In genomic region chr8:57134041-57134440, GRCm38 (mm10) we compare ENCODE assay signal across 17 mouse cellular contexts.
DNase-seq lines count a peak whose midpoint lies in the region; ATAC-seq and TF ChIP-seq lines count a peak whose summit lies in the region.
"Had no signal": no experiment of that assay in that cellular context is flagged by ENCODE, and none has a peak within 500 bp of the region (broad histone marks: within the 10 kb centered on the region; RNA-seq: fewer than 3 reads in every experiment).

No protein-coding gene starts in this region.

- no peak for TF ChIP-seq CTCF in brain, embryonic 14.5 days (IDR thresholded peaks at IDR 0.05; ENCODE audit: borderline replicate concordance, extremely low read depth, insufficient read depth, insufficient read length)

- H3K4me1 ChIP-seq in heart, embryonic 16.5 days (ENCODE audit: control insufficient read depth, insufficient read depth, low read length) = peaks cover 4% of the 10 kb centered on the region
- peaks cover 17% of the 10 kb centered on the region for H3K4me1 ChIP-seq in limb, embryonic 10.5 days
- no peaks in the 10 kb centered on the region for H3K4me1 ChIP-seq in intestine, embryonic 15.5 days (replicated peaks)
- H3K4me1 ChIP-seq: embryonic facial prominence, embryonic 15.5 days; liver, embryonic 12.5 days had no signal

- H3K4me2 ChIP-seq in heart, embryonic 16.5 days (ENCODE audit: low read depth, low read length) = no peak overlapping the region
- no peak overlapping the region for H3K4me2 ChIP-seq in intestine, embryonic 15.5 days (replicated peaks)
- H3K4me2 ChIP-seq: embryonic facial prominence, embryonic 15.5 days; heart, embryonic 11.5 days; liver, embryonic 12.5 days; lung, embryonic 14.5 days; midbrain, embryonic 12.5 days had no signal

- no peaks in the 10 kb centered on the region for H3K27me3 ChIP-seq in heart, embryonic 16.5 days (ENCODE audit: control insufficient read depth, insufficient read depth, low read length)
- peaks cover 5% of the 10 kb centered on the region; the same call in 1 of the 2 replicates for H3K27me3 ChIP-seq in limb, embryonic 10.5 days (ENCODE audit: low read depth, poor library complexity, severe bottlenecking)
- H3K27me3 ChIP-seq in intestine, embryonic 15.5 days (replicated peaks) = no peaks in the 10 kb centered on the region
- H3K27me3 ChIP-seq: embryonic facial prominence, embryonic 15.5 days; liver, embryonic 12.5 days; midbrain, embryonic 12.5 days had no signal

- no peak overlapping the region for H3K9ac ChIP-seq in heart, embryonic 16.5 days (ENCODE audit: low read length)
- H3K9ac ChIP-seq in intestine, embryonic 15.5 days = no peak overlapping the region
- H3K9ac ChIP-seq: embryonic facial prominence, embryonic 15.5 days; liver, embryonic 12.5 days; lung, embryonic 14.5 days; midbrain, embryonic 12.5 days had no signal

- no peak for TF ChIP-seq POLR2A in brain, embryonic 14.5 days (IDR thresholded peaks at IDR 0.05; ENCODE audit: borderline replicate concordance, extremely low read depth, insufficient read depth, insufficient read length, poor library complexity, severe bottlenecking)

- WGBS in heart, embryonic 16.5 days = 53% methylated on average over 2 of the region's 2 CpGs
- 21% methylated on average over 2 of the region's 2 CpGs for WGBS in limb, embryonic 10.5 days
- WGBS in intestine, embryonic 15.5 days = 58% methylated on average over 2 of the region's 2 CpGs

- no peak overlapping the region for H3K4me3 ChIP-seq in heart, embryonic 16.5 days (ENCODE audit: low read length)
- no peak overlapping the region for H3K4me3 ChIP-seq in limb, embryonic 10.5 days
- H3K4me3 ChIP-seq in intestine, embryonic 15.5 days (replicated peaks) = no peak overlapping the region
- H3K4me3 ChIP-seq: embryonic facial prominence, embryonic 15.5 days; liver, embryonic 12.5 days; midbrain, embryonic 12.5 days had no signal

- H3K9me3 ChIP-seq in heart, embryonic 16.5 days (replicated peaks; ENCODE audit: control insufficient read depth, low read length) = no peaks in the 10 kb centered on the region
- H3K9me3 ChIP-seq in limb, embryonic 10.5 days (replicated peaks) = no peaks in the 10 kb centered on the region
- no peaks in the 10 kb centered on the region for H3K9me3 ChIP-seq in intestine, embryonic 15.5 days
- H3K9me3 ChIP-seq: embryonic facial prominence, embryonic 15.5 days; liver, embryonic 12.5 days; midbrain, embryonic 12.5 days had no signal

- DNase-seq in heart, adult 11 months = no peak
- DNase-seq in brain, adult 2 months (ENCODE audit: low read depth, low spot score) = peak; percentile 4
- peak; percentile 72 for DNase-seq in brain, embryonic 14.5 days (ENCODE audit: low read depth)
- DNase-seq in limb, embryonic 10.5 days (ENCODE audit: low spot score) = peak; percentile 31
- DNase-seq in kidney, adult 11 months = no peak
- DNase-seq: adrenal gland, postnatal 25 days; cerebellum, adult 9-10 months; gastrocnemius, postnatal 10 days; lung, embryonic 14.5 days; lung, postnatal 4 days had no signal

- no peaks in the 10 kb centered on the region for H3K36me3 ChIP-seq in heart, embryonic 16.5 days (ENCODE audit: control insufficient read depth, insufficient read depth)
- no peaks in the 10 kb centered on the region for H3K36me3 ChIP-seq in limb, embryonic 10.5 days
- no peaks in the 10 kb centered on the region for H3K36me3 ChIP-seq in intestine, embryonic 15.5 days
- H3K36me3 ChIP-seq: embryonic facial prominence, embryonic 15.5 days; liver, embryonic 12.5 days; midbrain, embryonic 12.5 days had no signal

- ATAC-seq in heart, embryonic 16.5 days (replicated peaks; ENCODE audit: extremely low read depth, insufficient read depth, low FRiP score) = no peak
- ATAC-seq in intestine, embryonic 15.5 days = no peak
- ATAC-seq: liver, embryonic 12.5 days had no signal

- H3K27ac ChIP-seq in heart, embryonic 16.5 days (ENCODE audit: low read length) = peak overlapping the region; percentile 49
- H3K27ac ChIP-seq in limb, embryonic 10.5 days = no peak overlapping the region
- no peak overlapping the region for H3K27ac ChIP-seq in intestine, embryonic 15.5 days
- H3K27ac ChIP-seq: embryonic facial prominence, embryonic 15.5 days; liver, embryonic 12.5 days; midbrain, embryonic 12.5 days; stomach, postnatal 0 days had no signal

Comparison
In these comparisons a context has a peak if more than half of its experiments do, and no peak if none do; other contexts are left out.
1. DNase-seq: peak in brain, adult 2 months (single experiment), brain, embryonic 14.5 days (single experiment) and limb, embryonic 10.5 days (single experiment); none in heart, adult 11 months (single experiment) and kidney, adult 11 months (single experiment).